Mouse (Mus musculus) midbrain, embryonic 11.5 days (tissue): ENCODE data around the gene Josd1. TPM values are rescaled to one million over a fixed set of nuclear protein-coding genes. Genes with fewer than 3 reads are reported as not detected.

ENCODE experiments used
- ATAC-seq: fragments of 200-750 bp; cut with Nextera tagmentation; 2 replicates; pipeline ENCODE4 v1.8.0; 2017; ENCODE audit warnings: moderate TSS enrichment, moderate library complexity; ENCODE audit not compliant: low FRiP score
- DNase-seq: peaks from one replicate; pipeline ENCODE4 v3.0.0; 2015; ENCODE audit warnings: low spot score; ENCODE audit errors: missing footprints
- H3K27ac ChIP-seq: fragments of 300-500 bp; sonication (generic); 2 replicates; pipeline ENCODE4 v1.5.1; 2014; ENCODE audit warnings: low read depth, low read length
- H3K27me3 ChIP-seq: fragments of 300-500 bp; sonication (generic); 2 replicates; pipeline ENCODE4 v1.6.1; 2014; ENCODE audit warnings: mild to moderate bottlenecking, low read length, moderate library complexity, mixed read lengths; ENCODE audit not compliant: control insufficient read depth, insufficient read depth
- H3K36me3 ChIP-seq: fragments of 300-500 bp; sonication (generic); 2 replicates; pipeline ENCODE4 v1.6.1; 2014; ENCODE audit warnings: mild to moderate bottlenecking, low read length, moderate library complexity, mixed read lengths; ENCODE audit not compliant: control insufficient read depth, insufficient read depth
- H3K4me1 ChIP-seq: fragments of 300-500 bp; sonication (generic); 2 replicates; pipeline ENCODE4 v1.6.1; 2014; ENCODE audit warnings: low read length; ENCODE audit not compliant: control insufficient read depth, insufficient read depth
- H3K4me2 ChIP-seq: fragments of 300-500 bp; sonication (generic); 2 replicates; pipeline ENCODE4 v1.6.1; 2014; ENCODE audit warnings: mild to moderate bottlenecking, moderate library complexity
- H3K4me3 ChIP-seq: fragments of 300-500 bp; sonication (generic); 2 replicates; pipeline ENCODE4 v1.5.1; 2014; ENCODE audit warnings: low read depth, low read length
- H3K9ac ChIP-seq: fragments of 300-500 bp; sonication (generic); 2 replicates; pipeline ENCODE4 v1.6.1; 2014; ENCODE audit warnings: low read length
- H3K9me3 ChIP-seq: fragments of 300-500 bp; sonication (generic); 2 replicates; pipeline ENCODE4 v1.6.1; 2016; ENCODE audit warnings: low read length; ENCODE audit not compliant: control insufficient read depth
- WGBS: fragments of 180-500 bp; shearing (Covaris S2); extraction: QIAGEN DNeasy Blood & Tissue Kit; methylation state at CpG from one replicate; pipeline ENCODE4 v1.1.7; 2014; 5-methylcytosine and 5-hydroxymethylcytosine counted together
- polyA plus RNA-seq: library from polyadenylated mRNA; unstranded; fragments of >200 nt; fragmentation: Nextera tagmentation; extraction: Ambion mirVana; gene quantifications from 2 replicates; pipeline ENCODE4 v1.2.1, GENCODE M21; 2014

Gene Josd1
- polyA plus RNA-seq, 1 experiment from 2014 or later, result 14.0 TPM

- Histone ChIP-seq H3K4me3 (peak overlapping the region; percentile 79), H3K4me2 (peak overlapping the region; percentile 66), H3K9me3 (no peaks in the 10 kb centered on the region), H3K4me1 (peaks cover 41% of the 10 kb centered on the region), H3K36me3 (no peaks in the 10 kb centered on the region), H3K9ac (peak overlapping the region; percentile 84), H3K27ac (peak overlapping the region; percentile 85), H3K27me3 (no peaks in the 10 kb centered on the region)
- ATAC-seq, result no peak
- DNase-seq, result no peak
- 5% methylated on average over 8 of the region's 8 CpGs for WGBS
Observed at GRCm38 (mm10) chr15:79688268-79688956, 693 bp upstream of the Josd1 start.

- Histone ChIP-seq H3K4me3 (peak overlapping the region; percentile 79), H3K27ac (peak overlapping the region; percentile 17; the same call in 1 of the 2 replicates), H3K9me3 (no peaks in the 10 kb centered on the region), H3K27me3 (no peaks in the 10 kb centered on the region), H3K9ac (peak overlapping the region; percentile 84), H3K4me1 (peaks cover 36% of the 10 kb centered on the region), H3K36me3 (no peaks in the 10 kb centered on the region), H3K4me2 (peak overlapping the region; percentile 66)
- 0% methylated on average over 29 of the region's 33 CpGs for WGBS
- ATAC-seq (no peak), DNase-seq (peak; percentile 96)
Observed at GRCm38 (mm10) chr15:79687175-79687574, 544 bp downstream of the Josd1 start.

- ATAC-seq (no peak), DNase-seq (no peak)
- H3K27me3 ChIP-seq, result no peaks in the 10 kb centered on the region
- no peaks in the 10 kb centered on the region for H3K36me3 ChIP-seq
- H3K9me3 ChIP-seq, result no peaks in the 10 kb centered on the region
- H3K4me2 ChIP-seq, result peak overlapping the region; percentile 66
- peaks cover 27% of the 10 kb centered on the region for H3K4me1 ChIP-seq
- peak overlapping the region; percentile 84 for H3K9ac ChIP-seq
- no peak overlapping the region for H3K27ac ChIP-seq
- peak overlapping the region; percentile 79 for H3K4me3 ChIP-seq
- WGBS, result 22% methylated on average over 15 of the region's 15 CpGs
Observed at GRCm38 (mm10) chr15:79686046-79686869, 1.5 kb downstream of the Josd1 start.

GRCm38 (mm10) chr15:79685141-79685641 lies 2.5 kb downstream of the Josd1 start:
- Histone ChIP-seq H3K27me3 (no peaks in the 10 kb centered on the region), H3K9ac (peak overlapping the region; percentile 84; the same call in 1 of the 2 replicates), H3K4me1 (peaks cover 27% of the 10 kb centered on the region), H3K36me3 (no peaks in the 10 kb centered on the region), H3K4me3 (peak overlapping the region; percentile 79; the same call in 1 of the 2 replicates), H3K9me3 (no peaks in the 10 kb centered on the region), H3K27ac (no peak overlapping the region), H3K4me2 (peak overlapping the region; percentile 66)
- ATAC-seq, result no peak
- WGBS, result 62% methylated on average over 6 of the region's 6 CpGs
- DNase-seq, result no peak

GRCm38 (mm10) chr15:79684616-79685015 lies 3.1 kb downstream of the Josd1 start:
- Histone ChIP-seq H3K9ac (peak overlapping the region; percentile 2; the same call in 1 of the 2 replicates), H3K9me3 (no peaks in the 10 kb centered on the region), H3K27ac (no peak overlapping the region), H3K36me3 (no peaks in the 10 kb centered on the region), H3K4me1 (peaks cover 23% of the 10 kb centered on the region), H3K4me3 (no peak overlapping the region), H3K4me2 (peak overlapping the region; percentile 66; the same call in 1 of the 2 replicates), H3K27me3 (no peaks in the 10 kb centered on the region)
- 92% methylated on average over 6 of the region's 6 CpGs for WGBS
- no peak for DNase-seq
- no peak for ATAC-seq

- Histone ChIP-seq H3K4me3 (no peak overlapping the region), H3K9me3 (no peaks in the 10 kb centered on the region), H3K27ac (no peak overlapping the region), H3K36me3 (no peaks in the 10 kb centered on the region), H3K4me1 (peaks cover 21% of the 10 kb centered on the region), H3K9ac (peak overlapping the region; percentile 12; the same call in 1 of the 2 replicates), H3K27me3 (no peaks in the 10 kb centered on the region), H3K4me2 (no peak overlapping the region)
- 78% methylated on average over 19 of the region's 19 CpGs for WGBS
- ATAC-seq (no peak), DNase-seq (no peak)
Observed at GRCm38 (mm10) chr15:79683707-79684465, 3.8 kb downstream of the Josd1 start.

GRCm38 (mm10) chr15:79683146-79683545 lies 4.6 kb downstream of the Josd1 start:
- no peaks in the 10 kb centered on the region for H3K36me3 ChIP-seq
- H3K9ac ChIP-seq, result no peak overlapping the region
- no peaks in the 10 kb centered on the region for H3K9me3 ChIP-seq
- peaks cover 18% of the 10 kb centered on the region for H3K4me1 ChIP-seq
- no peak overlapping the region for H3K4me3 ChIP-seq
- ATAC-seq (no peak), DNase-seq (no peak)
- no peak overlapping the region for H3K27ac ChIP-seq
- H3K27me3 ChIP-seq, result no peaks in the 10 kb centered on the region
- H3K4me2 ChIP-seq, result no peak overlapping the region
- WGBS, result 87% methylated on average over 6 of the region's 6 CpGs

- no peaks in the 10 kb centered on the region for H3K9me3 ChIP-seq
- no peak for DNase-seq
- peaks cover 18% of the 10 kb centered on the region for H3K4me1 ChIP-seq
- no peaks in the 10 kb centered on the region for H3K36me3 ChIP-seq
- H3K27me3 ChIP-seq, result no peaks in the 10 kb centered on the region
- H3K27ac ChIP-seq, result no peak overlapping the region
- no peak overlapping the region for H3K9ac ChIP-seq
- no peak overlapping the region for H3K4me2 ChIP-seq
- no peak overlapping the region for H3K4me3 ChIP-seq
- 85% methylated on average over 4 of the region's 4 CpGs for WGBS
- ATAC-seq, result no peak
Observed at GRCm38 (mm10) chr15:79681973-79682372, 5.7 kb downstream of the Josd1 start.
